32 mouse cellular contexts compared by ENCODE assay signal in genomic region chr10:13213956-13214355, GRCm38 (mm10). TPM values are rescaled to one million over a fixed set of nuclear protein-coding genes. Genes with fewer than 3 reads are reported as not detected.
DNase-seq lines count a peak whose midpoint lies in the region; ATAC-seq and TF ChIP-seq lines count a peak whose summit lies in the region.
"Had no signal": no experiment of that assay in that cellular context is flagged by ENCODE, and none has a peak within 500 bp of the region (broad histone marks: within the 10 kb centered on the region; RNA-seq: fewer than 3 reads in every experiment).

No protein-coding gene starts in this region.

- no peaks in the 10 kb centered on the region for H3K27me3 ChIP-seq in heart, embryonic 13.5 days (replicated peaks)
- H3K27me3 ChIP-seq in liver, embryonic 11.5 days (replicated peaks; ENCODE audit: control insufficient read depth, insufficient read depth, low read length), result no peaks in the 10 kb centered on the region
- no peaks in the 10 kb centered on the region for H3K27me3 ChIP-seq in liver, postnatal 0 days (ENCODE audit: insufficient read depth, low read length)
- no peaks in the 10 kb centered on the region for H3K27me3 ChIP-seq in embryonic facial prominence, embryonic 13.5 days
- no peaks in the 10 kb centered on the region for H3K27me3 ChIP-seq in embryonic facial prominence, embryonic 15.5 days
- H3K27me3 ChIP-seq: forebrain, embryonic 15.5 days; neural tube, embryonic 12.5 days had no signal

- H3K4me3 ChIP-seq in heart, embryonic 13.5 days, result peak overlapping the region; percentile 16; the same call in 1 of the 2 replicates
- no peak overlapping the region for H3K4me3 ChIP-seq in liver, embryonic 11.5 days (ENCODE audit: low read depth, low read length)
- no peak overlapping the region for H3K4me3 ChIP-seq in liver, postnatal 0 days (ENCODE audit: low read depth, low read length)
- H3K4me3 ChIP-seq in embryonic facial prominence, embryonic 13.5 days, result no peak overlapping the region
- no peak overlapping the region for H3K4me3 ChIP-seq in embryonic facial prominence, embryonic 15.5 days (replicated peaks)
- H3K4me3 ChIP-seq: forebrain, embryonic 15.5 days; limb, embryonic 10.5 days; megakaryocyte, embryonic 14.5 days; neural tube, embryonic 12.5 days had no signal

- H3K27ac ChIP-seq in heart, embryonic 13.5 days (replicated peaks), result peak overlapping the region; percentile 76
- peak overlapping the region; percentile 25 for H3K27ac ChIP-seq in liver, embryonic 11.5 days (ENCODE audit: low read depth, low read length)
- no peak overlapping the region for H3K27ac ChIP-seq in liver, postnatal 0 days (ENCODE audit: low read depth)
- peak overlapping the region; percentile 34 for H3K27ac ChIP-seq in embryonic facial prominence, embryonic 13.5 days
- H3K27ac ChIP-seq in embryonic facial prominence, embryonic 15.5 days (replicated peaks), result peak overlapping the region; percentile 66; the same call in 1 of the 2 replicates
- H3K27ac ChIP-seq: forebrain, embryonic 15.5 days; hindbrain, embryonic 14.5 days; limb, embryonic 10.5 days; neural tube, embryonic 12.5 days had no signal

- H3K36me3 ChIP-seq in heart, embryonic 13.5 days, result peaks cover 30% of the 10 kb centered on the region
- no peaks in the 10 kb centered on the region for H3K36me3 ChIP-seq in liver, embryonic 11.5 days (ENCODE audit: control insufficient read depth, insufficient read depth, low read length)
- 0 out of 2 replicates have a peak, but pooled peaks cover 3% of the 10 kb centered on the region for H3K36me3 ChIP-seq in liver, postnatal 0 days (replicated peaks; ENCODE audit: insufficient read depth, low read length)
- H3K36me3 ChIP-seq in embryonic facial prominence, embryonic 13.5 days, result peaks cover 8% of the 10 kb centered on the region
- no peaks in the 10 kb centered on the region for H3K36me3 ChIP-seq in embryonic facial prominence, embryonic 15.5 days
- H3K36me3 ChIP-seq: forebrain, embryonic 15.5 days; neural tube, embryonic 12.5 days had no signal

- H3K4me2 ChIP-seq in heart, embryonic 13.5 days, result peak overlapping the region; percentile 54
- no peak overlapping the region for H3K4me2 ChIP-seq in liver, embryonic 11.5 days
- no peak overlapping the region for H3K4me2 ChIP-seq in liver, postnatal 0 days (ENCODE audit: low read depth, low read length)
- no peak overlapping the region for H3K4me2 ChIP-seq in embryonic facial prominence, embryonic 13.5 days
- no peak overlapping the region for H3K4me2 ChIP-seq in embryonic facial prominence, embryonic 15.5 days (replicated peaks)
- H3K4me2 ChIP-seq: forebrain, embryonic 15.5 days; hindbrain, embryonic 14.5 days; neural tube, embryonic 12.5 days had no signal

- no peak for ATAC-seq in heart, embryonic 13.5 days (ENCODE audit: extremely low read depth, insufficient number of reproducible peaks, low FRiP score, low TSS enrichment)
- no peak for ATAC-seq in liver, embryonic 11.5 days (replicated peaks; ENCODE audit: low FRiP score)
- ATAC-seq in liver, postnatal 0 days, result no peak
- no peak for ATAC-seq in embryonic facial prominence, embryonic 13.5 days (ENCODE audit: insufficient number of reproducible peaks, insufficient read depth, low FRiP score, low TSS enrichment, low read depth)
- no peak for ATAC-seq in embryonic facial prominence, embryonic 15.5 days (ENCODE audit: insufficient number of reproducible peaks, low FRiP score, low TSS enrichment, low read depth)
- ATAC-seq: activated CD4-positive, CD25-positive, alpha-beta regulatory T cell, adult 4 months; forebrain, embryonic 15.5 days; inflammation-experienced regulatory T-cells, adult 6 months had no signal

- H3K4me1 ChIP-seq in heart, embryonic 13.5 days, result peaks cover 61% of the 10 kb centered on the region
- H3K4me1 ChIP-seq in liver, embryonic 11.5 days (replicated peaks; ENCODE audit: control insufficient read depth, insufficient read depth, low read length), result peaks cover 13% of the 10 kb centered on the region
- no peaks in the 10 kb centered on the region for H3K4me1 ChIP-seq in liver, postnatal 0 days (ENCODE audit: insufficient read depth)
- peaks cover 31% of the 10 kb centered on the region for H3K4me1 ChIP-seq in embryonic facial prominence, embryonic 13.5 days
- peaks cover 9% of the 10 kb centered on the region for H3K4me1 ChIP-seq in embryonic facial prominence, embryonic 15.5 days

- peak overlapping the region; percentile 51; the same call in 1 of the 2 replicates for H3K9ac ChIP-seq in heart, embryonic 13.5 days
- H3K9ac ChIP-seq in liver, embryonic 11.5 days (ENCODE audit: low read depth, low read length), result no peak overlapping the region
- H3K9ac ChIP-seq in liver, postnatal 0 days (replicated peaks), result no peak overlapping the region
- H3K9ac ChIP-seq in embryonic facial prominence, embryonic 13.5 days, result no peak overlapping the region
- no peak overlapping the region for H3K9ac ChIP-seq in embryonic facial prominence, embryonic 15.5 days
- H3K9ac ChIP-seq: forebrain, embryonic 15.5 days; hindbrain, embryonic 14.5 days; neural tube, embryonic 12.5 days had no signal

- no peak for DNase-seq in heart, postnatal 4 days
- no peak for DNase-seq in liver, embryonic 11.5 days (ENCODE audit: low spot score)
- no peak for DNase-seq in liver, postnatal 0 days
- DNase-seq in left cerebral cortex, postnatal 25 days (ENCODE audit: low spot score in 2 of 2), result no peak
- DNase-seq: adrenal gland, adult 8-10 months; cerebellum, adult 11-12 months; cerebellum, postnatal 10 days; gastrocnemius, postnatal 10 days; kidney, adult 8-10 months; kidney, postnatal 10 days; lung, adult 2 months; lung, postnatal 36 days; midbrain, embryonic 14.5 days; thymus, adult 2 months; thymus, postnatal 4 days had no signal

- no peak for TF ChIP-seq CTCF in liver, postnatal 0 days (IDR thresholded peaks at IDR 0.05; ENCODE audit: low read depth)

- intact Hi-C loops in left cerebral cortex, postnatal 25 days (cut with DNase I), result no loop called here

- WGBS in heart, embryonic 13.5 days, result 35% methylated on average over 12 of the region's 12 CpGs
- 68% methylated on average over 12 of the region's 12 CpGs for WGBS in liver, embryonic 11.5 days
- WGBS in liver, postnatal 0 days (ENCODE audit: insufficient replicate concordance), result 76% methylated on average over 12 of the region's 12 CpGs
- 74% methylated on average over 12 of the region's 12 CpGs for WGBS in embryonic facial prominence, embryonic 13.5 days
- 68% methylated on average over 12 of the region's 12 CpGs for WGBS in embryonic facial prominence, embryonic 15.5 days

- no peak for TF ChIP-seq EP300 in liver, postnatal 0 days (IDR thresholded peaks at IDR 0.05; ENCODE audit: low read depth)

- no peaks in the 10 kb centered on the region for H3K9me3 ChIP-seq in heart, embryonic 13.5 days
- H3K9me3 ChIP-seq in liver, embryonic 11.5 days (ENCODE audit: control insufficient read depth, low read length), result no peaks in the 10 kb centered on the region
- no peaks in the 10 kb centered on the region for H3K9me3 ChIP-seq in liver, postnatal 0 days (ENCODE audit: low read length)
- no peaks in the 10 kb centered on the region for H3K9me3 ChIP-seq in embryonic facial prominence, embryonic 13.5 days
- no peaks in the 10 kb centered on the region for H3K9me3 ChIP-seq in embryonic facial prominence, embryonic 15.5 days (replicated peaks)
- H3K9me3 ChIP-seq: forebrain, embryonic 15.5 days; limb, embryonic 10.5 days; megakaryocyte, embryonic 14.5 days; neural tube, embryonic 12.5 days had no signal

RNA-seq across cellular contexts. Expression of gene Ltv1, which starts 21.0 kb away (rescaled TPM):
- 47.9 and 52.1 TPM in 2 replicates for polyA plus RNA-seq in heart, embryonic 13.5 days (2015; fragmentation: Nextera tagmentation; extraction: Ambion mirVana)
- 10 to 100 TPM; 29.8 to 36.1 TPM for total RNA-seq in heart, postnatal 4 days (2021)
- polyA plus RNA-seq in liver, embryonic 11.5 days (2014; fragmentation: Nextera tagmentation; extraction: Ambion mirVana), result 92.6 and 102 TPM in 2 replicates
- polyA plus RNA-seq in liver, postnatal 0 days (2015; fragmentation: Nextera tagmentation; extraction: Ambion mirVana), result 22.9 and 23.6 TPM in 2 replicates
- 68.9 and 69.1 TPM in 2 replicates for polyA plus RNA-seq in embryonic facial prominence, embryonic 13.5 days (2015; fragmentation: Nextera tagmentation; extraction: Ambion mirVana)
- polyA plus RNA-seq in embryonic facial prominence, embryonic 15.5 days (2015; fragmentation: Nextera tagmentation; extraction: Ambion mirVana), result 69.2 and 70.2 TPM in 2 replicates
- 10 to 100 TPM; 18.5 to 23.1 TPM for total RNA-seq in left cerebral cortex, postnatal 25 days (2021)

RNA-seq across cellular contexts. Expression of gene Zc2hc1b, which starts 36.1 kb away (rescaled TPM):
- not detected in 2 replicates for polyA plus RNA-seq in heart, embryonic 13.5 days (2015; fragmentation: Nextera tagmentation; extraction: Ambion mirVana)
- not detected for total RNA-seq in heart, postnatal 4 days (2021)
- polyA plus RNA-seq in liver, embryonic 11.5 days (2014; fragmentation: Nextera tagmentation; extraction: Ambion mirVana), result not detected in 2 replicates
- polyA plus RNA-seq in liver, postnatal 0 days (2015; fragmentation: Nextera tagmentation; extraction: Ambion mirVana), result not detected in 2 replicates
- not detected in 2 replicates for polyA plus RNA-seq in embryonic facial prominence, embryonic 13.5 days (2015; fragmentation: Nextera tagmentation; extraction: Ambion mirVana)
- not detected in 2 replicates for polyA plus RNA-seq in embryonic facial prominence, embryonic 15.5 days (2015; fragmentation: Nextera tagmentation; extraction: Ambion mirVana)
- total RNA-seq in left cerebral cortex, postnatal 25 days (2021), result not detected
- total RNA-seq: adrenal gland, adult 8-10 months; gastrocnemius, postnatal 10 days; granulocyte monocyte progenitor cell, adult 5-6 weeks; layer of hippocampus, adult 18-20 months; layer of hippocampus, postnatal 14 days; left cerebral cortex, adult 8-10 months; liver, adult 2 months had no signal
- polyA plus RNA-seq: activated CD4-positive, CD25-positive, alpha-beta regulatory T cell, adult 4 months; C2C12; forebrain, embryonic 15.5 days; hindbrain, embryonic 14.5 days; inflammation-experienced regulatory T-cells, adult 6 months; limb, embryonic 10.5 days; liver, adult 2 months; lung, adult 2 months; midbrain, embryonic 14.5 days; neural tube, embryonic 12.5 days; spleen, adult 2 months; thymus, adult 2 months had no signal
